Mouse (Mus musculus) erythroblast, embryonic 14.5 days (primary cell): Measurements from ENCODE around the gene Mrgprb8. TPM values are rescaled to one million over a fixed set of nuclear protein-coding genes. Genes with fewer than 3 reads are reported as not detected.
"Not testable (repeated sequence)": the region's sequence is repeated elsewhere in the genome, so short reads cannot be mapped to it uniquely, and the experiment has no call there.

Source experiments
- H3K27me3 ChIP-seq: 2 replicates; pipeline ENCODE4 v1.6.1; 2012; ENCODE audit warnings: inconsistent platforms; ENCODE audit not compliant: control insufficient read depth
- H3K36me3 ChIP-seq: 2 replicates; pipeline ENCODE4 v1.6.1; 2012; ENCODE audit warnings: mild to moderate bottlenecking, inconsistent platforms; ENCODE audit not compliant: control insufficient read depth
- H3K4me1 ChIP-seq: 2 replicates; pipeline ENCODE4 v1.6.1; 2012; ENCODE audit warnings: inconsistent platforms; ENCODE audit not compliant: control insufficient read depth
- H3K4me3 ChIP-seq: replicated peaks from 2 replicates; pipeline ENCODE3; 2012; ENCODE audit warnings: moderate library complexity, mild to moderate bottlenecking, inconsistent platforms
- H3K9me3 ChIP-seq: 2 replicates; pipeline ENCODE4 v1.6.1; 2012; ENCODE audit warnings: low read length, inconsistent platforms, mixed read lengths; ENCODE audit not compliant: control insufficient read depth
- GATA1 ChIP-seq: IDR thresholded peaks from 2 replicates; pipeline ENCODE4 v1.6.1; 2012; ENCODE audit warnings: low read length, inconsistent platforms, mixed read lengths
- TAL1 ChIP-seq: IDR thresholded peaks from 3 replicates; pipeline ENCODE4 v1.6.1; 2012; ENCODE audit warnings: low read length, inconsistent platforms, mixed read lengths
- polyA plus RNA-seq: library from polyadenylated mRNA; stranded (reverse); fragments of >175 nt; gene quantifications from 2 replicates; pipeline ENCODE4 v1.2.3, GENCODE M21; 2012

Gene Mrgprb8
- polyA plus RNA-seq = 0.03 TPM in 1 of 2 replicates, not detected in the other

- Histone ChIP-seq H3K4me1 (no peaks in the 10 kb centered on the region), H3K9me3 (peaks cover 4% of the 10 kb centered on the region; the same call in 1 of the 2 replicates), H3K4me3 (no peak within 1 kb of the TSS), H3K27me3 (no peaks in the 10 kb centered on the region), H3K36me3 (no peaks in the 10 kb centered on the region)
- no peak for TF ChIP-seq GATA1
- no peak for TF ChIP-seq TAL1
Observed at GRCm38 (mm10) chr7:48388226-48388625, at the start of gene Mrgprb8. Gene Mrgprb8, plus strand, starts transcription at chr7:48388526.

- not testable (repeated sequence) for H3K27me3 ChIP-seq
Observed at GRCm38 (mm10) chr7:48435936-48436335, 47.6 kb downstream of the Mrgprb8 start.

GRCm38 (mm10) chr7:48436581-48436980 lies 48.3 kb downstream of the Mrgprb8 start:
- no peaks in the 10 kb centered on the region for H3K27me3 ChIP-seq
- no peak for TF ChIP-seq TAL1
- TF ChIP-seq GATA1 = no peak
- H3K4me3 ChIP-seq = no peak overlapping the region

More at GRCm38 (mm10) chr7:48435936-48436335, 47.6 kb downstream of the Mrgprb8 start:
- not testable (repeated sequence) for H3K36me3 ChIP-seq, H3K4me3 ChIP-seq, H3K9me3 ChIP-seq, H3K4me1 ChIP-seq

More at GRCm38 (mm10) chr7:48436581-48436980, 48.3 kb downstream of the Mrgprb8 start:
- H3K4me1 ChIP-seq = no peaks in the 10 kb centered on the region
- H3K36me3 ChIP-seq = no peaks in the 10 kb centered on the region
- peaks cover 3% of the 10 kb centered on the region for H3K9me3 ChIP-seq

Other genes starting within 250 kb of the Mrgprb8 start
- not detected in 2 replicates for gene Mrgprb5, start 219.5 kb upstream of the Mrgprb8 start, polyA plus RNA-seq
- not detected in 2 replicates for gene Mrgprb4, start 189.2 kb upstream of the Mrgprb8 start, polyA plus RNA-seq
- gene Mrgprb1, start 67.8 kb downstream of the Mrgprb8 start, polyA plus RNA-seq = not detected in 2 replicates
- not detected in 2 replicates for gene Mrgprx2, start 110.8 kb downstream of the Mrgprb8 start, polyA plus RNA-seq
- gene Mrgprb2, start 169.6 kb downstream of the Mrgprb8 start, polyA plus RNA-seq = not detected in 2 replicates